Mouse (Mus musculus): ENCODE data around the gene Ypel2. TPM values are rescaled to one million over a fixed set of nuclear protein-coding genes. Genes with fewer than 3 reads are reported as not detected.

Gene Ypel2
- polyA plus RNA-seq, 1 experiment from 2014 or later = 7.7 TPM

DNA sequence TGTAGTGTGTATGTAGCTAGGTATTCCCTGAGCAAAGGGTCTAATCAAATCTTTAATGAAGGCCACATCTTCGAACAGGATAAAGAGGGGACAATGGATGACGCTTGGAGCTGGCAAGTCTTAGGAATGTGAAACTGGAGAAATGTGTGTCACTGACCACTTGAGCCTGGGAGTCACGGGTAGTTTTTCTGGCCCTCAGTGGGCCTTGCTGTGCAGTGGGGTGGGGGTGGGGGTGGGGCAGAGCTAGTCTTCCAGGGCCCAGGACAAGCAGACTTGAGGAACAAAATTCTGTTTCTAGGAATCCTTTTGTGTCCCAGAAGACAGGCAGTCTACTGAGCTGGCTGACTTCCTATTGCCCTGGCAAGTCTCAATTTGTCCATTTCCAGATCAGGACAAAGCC, 55.0 kb downstream of the Ypel2 start:
- H3K9ac ChIP-seq (ENCODE audit: low read length) = no peak overlapping the region
- H3K4me2 ChIP-seq (ENCODE audit: low read depth, low read length) = no peak overlapping the region
- H3K4me3 ChIP-seq (replicated peaks; ENCODE audit: low read length) = no peak overlapping the region
- no peaks in the 10 kb centered on the region for H3K36me3 ChIP-seq (ENCODE audit: control insufficient read depth, insufficient read depth, low read length)
- no peak for ATAC-seq (ENCODE audit: insufficient read depth, low FRiP score)
- no peaks in the 10 kb centered on the region for H3K9me3 ChIP-seq (replicated peaks; ENCODE audit: control insufficient read depth, low read length)
- H3K27ac ChIP-seq (ENCODE audit: low read length) = no peak overlapping the region
- no peaks in the 10 kb centered on the region for H3K27me3 ChIP-seq (ENCODE audit: control insufficient read depth, insufficient read depth, low read length)
- 72% methylated on average over 3 of the region's 3 CpGs for WGBS
- no peaks in the 10 kb centered on the region for H3K4me1 ChIP-seq (ENCODE audit: control insufficient read depth, insufficient read depth, low read length)

DNA sequence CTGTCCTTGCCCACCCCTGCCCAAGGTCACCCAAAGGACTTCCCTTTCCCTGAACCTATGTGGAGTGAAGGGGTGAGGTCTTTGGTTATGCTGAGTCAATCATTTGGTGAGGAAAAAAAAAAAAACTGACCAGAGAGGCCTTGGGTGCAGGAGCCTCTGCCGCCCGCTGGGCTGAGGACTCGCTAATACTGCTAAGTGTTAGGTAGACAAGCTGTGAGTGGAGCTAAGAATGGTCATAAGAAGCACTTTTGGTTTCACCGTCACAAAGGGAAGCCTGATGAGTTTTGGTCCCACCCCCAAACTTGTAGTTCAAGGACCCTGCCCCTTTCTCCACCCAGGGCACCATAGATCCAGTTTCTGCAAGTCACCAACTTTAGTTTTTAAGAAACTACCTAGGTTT, 55.4 kb downstream of the Ypel2 start:
- no peak overlapping the region for H3K4me3 ChIP-seq (replicated peaks; ENCODE audit: low read length)
- H3K27ac ChIP-seq (ENCODE audit: low read length) = no peak overlapping the region
- H3K36me3 ChIP-seq (ENCODE audit: control insufficient read depth, insufficient read depth, low read length) = no peaks in the 10 kb centered on the region
- H3K27me3 ChIP-seq (ENCODE audit: control insufficient read depth, insufficient read depth, low read length) = no peaks in the 10 kb centered on the region
- no peak for ATAC-seq (ENCODE audit: insufficient read depth, low FRiP score)
- H3K4me1 ChIP-seq (ENCODE audit: control insufficient read depth, insufficient read depth, low read length) = no peaks in the 10 kb centered on the region
- 89% methylated on average over 4 of the region's 4 CpGs for WGBS
- H3K4me2 ChIP-seq (ENCODE audit: low read depth, low read length) = no peak overlapping the region
- no peaks in the 10 kb centered on the region for H3K9me3 ChIP-seq (replicated peaks; ENCODE audit: control insufficient read depth, low read length)
- no peak overlapping the region for H3K9ac ChIP-seq (ENCODE audit: low read length)

DNA sequence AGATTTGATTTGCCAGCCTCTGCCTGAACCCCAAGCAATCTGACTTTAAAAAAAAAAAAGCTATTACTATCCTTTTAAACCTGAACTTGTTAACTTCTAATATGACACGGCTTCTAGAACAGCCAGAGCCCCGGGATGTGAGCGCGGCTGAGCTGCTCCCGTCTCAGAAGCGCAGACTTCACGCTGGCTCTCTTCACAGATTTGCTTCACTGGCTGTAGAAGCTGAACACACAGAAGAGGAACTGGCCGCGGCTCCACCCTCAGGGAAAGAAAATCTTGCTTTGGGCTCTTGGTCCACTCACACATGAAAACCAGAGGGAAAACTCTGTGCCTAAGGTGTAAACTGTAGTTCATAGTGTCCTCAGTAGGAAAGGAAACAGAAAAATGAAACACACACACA, 56.6 kb downstream of the Ypel2 start:
- Histone ChIP-seq H3K4me2 (ENCODE audit: low read depth, low read length) (no peak overlapping the region), H3K4me3 (replicated peaks; ENCODE audit: low read length) (no peak overlapping the region), H3K36me3 (ENCODE audit: control insufficient read depth, insufficient read depth, low read length) (no peaks in the 10 kb centered on the region), H3K9ac (ENCODE audit: low read length) (no peak overlapping the region), H3K27me3 (ENCODE audit: control insufficient read depth, insufficient read depth, low read length) (no peaks in the 10 kb centered on the region), H3K27ac (ENCODE audit: low read length) (no peak overlapping the region), H3K4me1 (ENCODE audit: control insufficient read depth, insufficient read depth, low read length) (no peaks in the 10 kb centered on the region), H3K9me3 (replicated peaks; ENCODE audit: control insufficient read depth, low read length) (no peaks in the 10 kb centered on the region)
- ATAC-seq (ENCODE audit: insufficient read depth, low FRiP score) = no peak
- 71% methylated on average over 9 of the region's 9 CpGs for WGBS

DNA sequence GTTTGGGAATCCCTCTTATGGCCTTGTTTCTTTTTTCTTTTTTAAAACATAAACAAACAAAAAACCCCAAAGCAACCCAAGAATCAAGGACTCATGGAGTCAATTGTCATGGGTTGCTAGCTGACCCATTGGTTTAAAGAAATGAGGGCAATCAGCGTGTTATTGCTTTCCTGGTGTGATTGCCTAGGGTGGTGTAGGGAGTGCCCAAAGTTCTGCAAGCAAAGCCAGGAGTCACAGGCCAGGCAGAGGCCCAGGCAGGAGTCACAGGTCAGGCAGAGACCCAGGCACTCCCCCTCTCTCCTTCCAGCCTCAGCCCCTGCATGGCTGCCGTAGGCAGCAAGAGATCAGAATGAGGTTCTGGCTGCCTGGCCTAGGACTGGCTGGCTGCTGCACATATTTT, 58.6 kb downstream of the Ypel2 start:
- no peaks in the 10 kb centered on the region for H3K4me1 ChIP-seq (ENCODE audit: control insufficient read depth, insufficient read depth, low read length)
- 78% methylated on average over 2 of the region's 2 CpGs for WGBS
- no peak overlapping the region for H3K9ac ChIP-seq (ENCODE audit: low read length)
- no peak overlapping the region for H3K27ac ChIP-seq (ENCODE audit: low read length)
- no peaks in the 10 kb centered on the region for H3K36me3 ChIP-seq (ENCODE audit: control insufficient read depth, insufficient read depth, low read length)
- no peaks in the 10 kb centered on the region for H3K27me3 ChIP-seq (ENCODE audit: control insufficient read depth, insufficient read depth, low read length)
- no peak for ATAC-seq (ENCODE audit: insufficient read depth, low FRiP score)
- no peaks in the 10 kb centered on the region for H3K9me3 ChIP-seq (replicated peaks; ENCODE audit: control insufficient read depth, low read length)
- H3K4me2 ChIP-seq (ENCODE audit: low read depth, low read length) = no peak overlapping the region
- H3K4me3 ChIP-seq (replicated peaks; ENCODE audit: low read length) = no peak overlapping the region

DNA sequence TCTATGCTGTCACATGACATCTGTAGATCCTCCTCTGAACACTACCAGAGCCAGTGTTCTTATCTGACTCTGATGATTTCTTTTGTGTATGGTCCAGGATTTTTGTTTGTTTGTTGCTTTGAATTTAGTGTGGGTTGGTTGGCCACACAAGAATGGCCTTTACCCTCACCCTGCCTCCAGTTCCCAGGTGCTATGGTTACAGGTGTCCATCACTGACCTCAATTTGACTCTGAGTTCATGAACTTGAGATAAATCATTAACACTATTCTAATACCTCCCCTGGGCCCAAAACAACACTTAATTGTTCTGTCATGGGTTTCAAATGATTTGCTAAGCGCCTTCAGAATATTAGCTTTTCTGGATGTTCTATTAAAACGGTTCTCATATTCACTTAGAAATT, 61.3 kb downstream of the Ypel2 start:
- Histone ChIP-seq H3K4me2 (ENCODE audit: low read depth, low read length) (no peak overlapping the region), H3K9ac (ENCODE audit: low read length) (no peak overlapping the region), H3K36me3 (ENCODE audit: control insufficient read depth, insufficient read depth, low read length) (no peaks in the 10 kb centered on the region), H3K9me3 (replicated peaks; ENCODE audit: control insufficient read depth, low read length) (no peaks in the 10 kb centered on the region), H3K27ac (ENCODE audit: low read length) (no peak overlapping the region), H3K4me3 (replicated peaks; ENCODE audit: low read length) (no peak overlapping the region), H3K27me3 (ENCODE audit: control insufficient read depth, insufficient read depth, low read length) (no peaks in the 10 kb centered on the region), H3K4me1 (ENCODE audit: control insufficient read depth, insufficient read depth, low read length) (no peaks in the 10 kb centered on the region)
- WGBS = 84% methylated on average over 2 of the region's 2 CpGs
- no peak for ATAC-seq (ENCODE audit: insufficient read depth, low FRiP score)

DNA sequence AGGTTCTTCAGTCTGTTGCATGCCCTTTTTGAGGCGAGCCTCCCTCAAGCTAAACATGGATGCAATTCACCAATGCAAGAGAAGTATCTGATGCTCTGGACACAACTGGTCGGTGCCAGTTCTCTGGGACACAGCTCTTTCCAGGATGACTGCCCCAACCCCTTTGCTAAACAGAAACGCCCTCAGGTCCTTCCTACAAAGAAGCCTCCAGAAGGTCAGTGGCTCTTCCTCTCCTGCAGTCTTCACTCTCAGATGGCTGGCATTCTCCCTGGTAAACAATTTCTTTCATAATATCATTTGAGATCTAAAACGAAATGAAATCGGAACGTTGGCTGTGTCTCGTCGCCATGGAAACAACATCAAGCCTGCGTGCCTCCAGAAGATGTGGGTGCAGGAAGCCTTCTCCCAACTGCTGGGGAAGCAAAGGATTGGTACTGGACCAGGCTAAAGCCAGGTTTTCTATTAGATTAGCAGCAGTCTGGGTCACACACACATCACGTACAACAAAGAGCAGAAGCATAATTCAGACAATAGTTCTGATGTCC, 62.8 kb downstream of the Ypel2 start:
- 78% methylated on average over 10 of the region's 10 CpGs for WGBS
- no peak overlapping the region for H3K4me3 ChIP-seq (replicated peaks; ENCODE audit: low read length)
- no peak for ATAC-seq (ENCODE audit: insufficient read depth, low FRiP score)
- H3K9me3 ChIP-seq (replicated peaks; ENCODE audit: control insufficient read depth, low read length) = no peaks in the 10 kb centered on the region
- no peaks in the 10 kb centered on the region for H3K4me1 ChIP-seq (ENCODE audit: control insufficient read depth, insufficient read depth, low read length)
- H3K27me3 ChIP-seq (ENCODE audit: control insufficient read depth, insufficient read depth, low read length) = no peaks in the 10 kb centered on the region
- no peak overlapping the region for H3K9ac ChIP-seq (ENCODE audit: low read length)
- no peak overlapping the region for H3K27ac ChIP-seq (ENCODE audit: low read length)
- H3K36me3 ChIP-seq (ENCODE audit: control insufficient read depth, insufficient read depth, low read length) = no peaks in the 10 kb centered on the region
- H3K4me2 ChIP-seq (ENCODE audit: low read depth, low read length) = no peak overlapping the region

DNA sequence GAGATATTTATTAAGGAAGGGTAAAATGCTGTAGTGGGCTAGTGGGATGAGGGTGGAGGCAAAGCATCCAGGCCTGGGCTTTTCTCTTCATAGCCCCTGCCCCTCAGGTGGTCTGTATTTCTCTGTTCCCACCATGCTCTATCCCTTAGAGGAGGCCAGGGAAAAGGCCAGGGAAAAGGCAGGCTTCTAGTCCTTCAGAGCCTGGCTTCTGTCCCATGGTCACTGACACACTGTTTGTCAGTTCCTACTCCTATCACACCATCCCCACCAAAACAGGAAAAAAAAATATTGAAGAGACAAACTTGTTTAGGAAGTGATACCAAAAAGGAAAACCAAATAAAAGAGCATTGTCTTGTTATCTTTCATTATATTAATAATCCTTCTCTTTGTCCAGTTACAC, 63.5 kb downstream of the Ypel2 start:
- no peak overlapping the region for H3K4me2 ChIP-seq (ENCODE audit: low read depth, low read length)
- no peaks in the 10 kb centered on the region for H3K36me3 ChIP-seq (ENCODE audit: control insufficient read depth, insufficient read depth, low read length)
- no peak overlapping the region for H3K9ac ChIP-seq (ENCODE audit: low read length)
- H3K4me1 ChIP-seq (ENCODE audit: control insufficient read depth, insufficient read depth, low read length) = 0 out of 2 replicates have a peak, but pooled peaks cover 3% of the 10 kb centered on the region
- no peaks in the 10 kb centered on the region for H3K27me3 ChIP-seq (ENCODE audit: control insufficient read depth, insufficient read depth, low read length)
- no peak for ATAC-seq (ENCODE audit: insufficient read depth, low FRiP score)
- H3K4me3 ChIP-seq (replicated peaks; ENCODE audit: low read length) = no peak overlapping the region
- no peak overlapping the region for H3K27ac ChIP-seq (ENCODE audit: low read length)
- H3K9me3 ChIP-seq (replicated peaks; ENCODE audit: control insufficient read depth, low read length) = no peaks in the 10 kb centered on the region

DNA sequence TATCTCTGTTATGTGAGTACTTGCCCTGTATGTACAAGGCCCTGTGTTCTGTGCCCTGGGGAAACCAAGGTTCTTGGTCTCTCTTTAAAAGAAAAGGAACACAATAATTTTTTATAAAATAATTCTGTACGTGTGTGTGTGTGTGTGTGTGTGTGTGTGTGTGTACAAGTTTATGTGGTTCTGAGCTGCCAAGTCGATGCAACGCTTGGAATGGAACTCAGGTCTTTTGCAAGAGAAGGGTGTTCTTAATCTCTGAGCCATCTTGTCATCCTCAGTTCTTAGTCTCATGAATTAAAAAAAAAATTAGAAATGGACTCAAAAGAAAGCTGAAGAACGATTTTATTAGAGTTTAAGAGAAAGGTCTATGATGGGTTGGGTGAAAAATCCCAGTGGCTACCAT, 64.0 kb downstream of the Ypel2 start:
- H3K4me2 ChIP-seq (ENCODE audit: low read depth, low read length) = no peak overlapping the region
- no peaks in the 10 kb centered on the region for H3K36me3 ChIP-seq (ENCODE audit: control insufficient read depth, insufficient read depth, low read length)
- 81% methylated on average over 4 of the region's 4 CpGs for WGBS
- no peak overlapping the region for H3K9ac ChIP-seq (ENCODE audit: low read length)
- no peaks in the 10 kb centered on the region for H3K27me3 ChIP-seq (ENCODE audit: control insufficient read depth, insufficient read depth, low read length)
- H3K4me3 ChIP-seq (replicated peaks; ENCODE audit: low read length) = no peak overlapping the region
- 0 out of 2 replicates have a peak, but pooled peaks cover 3% of the 10 kb centered on the region for H3K4me1 ChIP-seq (ENCODE audit: control insufficient read depth, insufficient read depth, low read length)
- no peak overlapping the region for H3K27ac ChIP-seq (ENCODE audit: low read length)
- H3K9me3 ChIP-seq (replicated peaks; ENCODE audit: control insufficient read depth, low read length) = no peaks in the 10 kb centered on the region
- no peak for ATAC-seq (ENCODE audit: insufficient read depth, low FRiP score)

DNA sequence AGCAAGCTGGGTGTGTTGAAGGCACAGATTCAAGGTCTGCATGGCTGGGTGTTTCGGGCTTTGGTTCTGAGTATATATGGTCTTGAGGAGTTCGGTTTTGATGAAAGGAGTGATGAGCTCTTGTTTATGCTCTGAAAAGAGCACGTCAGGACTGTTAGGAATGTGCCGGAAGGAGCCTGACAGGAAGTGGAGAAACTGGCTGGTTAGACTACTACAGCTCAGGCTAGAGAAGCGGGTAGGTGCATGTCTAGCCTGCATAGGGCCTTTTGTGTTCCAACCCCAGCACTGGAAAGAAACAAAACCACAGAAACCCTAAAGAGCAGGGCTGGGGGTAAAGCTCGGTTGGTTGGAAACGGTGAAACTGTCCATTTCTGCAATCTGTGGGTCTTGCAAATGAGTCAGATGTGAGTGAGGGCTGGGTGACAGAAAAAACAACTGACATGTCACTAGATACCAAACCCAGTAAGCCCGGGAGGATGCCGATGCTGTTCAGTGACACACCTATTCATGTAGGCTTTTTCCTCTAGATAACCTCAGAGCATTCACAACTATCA, 68.3 kb downstream of the Ypel2 start:
- no peak overlapping the region for H3K27ac ChIP-seq (ENCODE audit: low read length)
- no peak overlapping the region for H3K4me3 ChIP-seq (replicated peaks; ENCODE audit: low read length)
- no peaks in the 10 kb centered on the region for H3K9me3 ChIP-seq (replicated peaks; ENCODE audit: control insufficient read depth, low read length)
- H3K27me3 ChIP-seq (ENCODE audit: control insufficient read depth, insufficient read depth, low read length) = no peaks in the 10 kb centered on the region
- H3K36me3 ChIP-seq (ENCODE audit: control insufficient read depth, insufficient read depth, low read length) = no peaks in the 10 kb centered on the region
- no peak overlapping the region for H3K9ac ChIP-seq (ENCODE audit: low read length)
- H3K4me1 ChIP-seq (ENCODE audit: control insufficient read depth, insufficient read depth, low read length) = 0 out of 2 replicates have a peak, but pooled peaks cover 3% of the 10 kb centered on the region
- no peak overlapping the region for H3K4me2 ChIP-seq (ENCODE audit: low read depth, low read length)
- ATAC-seq (ENCODE audit: insufficient read depth, low FRiP score) = no peak
- 71% methylated on average over 9 of the region's 9 CpGs for WGBS
